Mouse (Mus musculus) small intestine, adult 2 months (tissue): ENCODE measurements at regions not wholly inside any gene's neighbourhood (a gene's known extent, or its start where the extent isn't known, plus 50 kb on each side); places are given as distances from the start of the nearest gene placed in this dataset.

Experiments used
- CTCF ChIP-seq: fragments of 200-500 bp; IDR thresholded peaks from 2 replicates; pipeline ENCODE4 v1.5.1; 2012; ENCODE audit warnings: low read depth, mild to moderate bottlenecking, control low read depth, inconsistent platforms, low read length, moderate library complexity, mixed read lengths; ENCODE audit not compliant: insufficient replicate concordance, insufficient read length; ENCODE audit errors: extremely low read depth
- POLR2A ChIP-seq: fragments of 200-500 bp; IDR thresholded peaks from 2 replicates; pipeline ENCODE4 v1.6.1; 2012; ENCODE audit warnings: low read depth, mild to moderate bottlenecking, control low read depth, inconsistent platforms, low read length, moderate library complexity

GRCm38 (mm10) chr7:117127728-117128127 lies 253.1 kb upstream of the Xylt1 start:
- TF ChIP-seq CTCF: no peak
- no peak for TF ChIP-seq POLR2A
